Mouse (Mus musculus) thymus, adult 2 months (tissue): ENCODE data around the gene 2010111I01Rik. TPM values are rescaled to one million over a fixed set of nuclear protein-coding genes. Genes with fewer than 3 reads are reported as not detected.

ENCODE experiments used
- DNase-seq: peaks from one replicate; pipeline ENCODE4 v3.0.0; 2021
- H3K27ac ChIP-seq: fragments of 200-500 bp; 2 replicates; pipeline ENCODE4 v1.5.1; 2012; ENCODE audit warnings: low read length, control low read depth; ENCODE audit not compliant: control insufficient read depth, insufficient read depth
- H3K27me3 ChIP-seq: fragments of 200-500 bp; 2 replicates; pipeline ENCODE4 v1.6.1; 2012; ENCODE audit warnings: mild to moderate bottlenecking, low read length, moderate library complexity, mixed read lengths; ENCODE audit not compliant: control insufficient read depth, insufficient read depth
- H3K36me3 ChIP-seq: fragments of 200-500 bp; 2 replicates; pipeline ENCODE4 v1.6.1; 2012; ENCODE audit warnings: mild to moderate bottlenecking, low read length, moderate library complexity; ENCODE audit not compliant: control insufficient read depth, insufficient read depth
- H3K4me1 ChIP-seq: fragments of 200-500 bp; replicated peaks from 2 replicates; pipeline ENCODE4 v1.6.1; 2012; ENCODE audit warnings: low read length; ENCODE audit not compliant: control insufficient read depth, insufficient read depth
- H3K4me3 ChIP-seq: fragments of 200-500 bp; 2 replicates; pipeline ENCODE4 v1.5.1; 2012; ENCODE audit warnings: mild to moderate bottlenecking, low read length, control low read depth, moderate library complexity; ENCODE audit not compliant: control insufficient read depth, insufficient read depth
- CTCF ChIP-seq: fragments of 200-500 bp; IDR thresholded peaks from 2 replicates; pipeline ENCODE4 v1.5.1; 2012; ENCODE audit warnings: mild to moderate bottlenecking, control low read depth, low read length, moderate library complexity, borderline replicate concordance; ENCODE audit not compliant: control insufficient read depth, poor library complexity, insufficient read depth; ENCODE audit errors: extremely low read depth
- POLR2A ChIP-seq: fragments of 200-500 bp; IDR thresholded peaks from 2 replicates; pipeline ENCODE4 v1.6.1; 2012; ENCODE audit warnings: mild to moderate bottlenecking, low read length, control low read depth, moderate library complexity; ENCODE audit not compliant: control insufficient read depth, poor library complexity, insufficient read depth; ENCODE audit errors: extremely low read depth
- WGBS: fragments of 180-500 bp; shearing (Covaris S2); methylation state at CpG from one replicate; pipeline ENCODE4 v1.1.7; 2018; 5-methylcytosine and 5-hydroxymethylcytosine counted together
- polyA plus RNA-seq: library from polyadenylated mRNA; depleted of rRNA; stranded (reverse); fragments of >200 nt; gene quantifications from 2 replicates; pipeline ENCODE4 v1.2.3, GENCODE M21; 2012

Gene 2010111I01Rik
- polyA plus RNA-seq, 1 experiment: 61.4 TPM

DNA sequence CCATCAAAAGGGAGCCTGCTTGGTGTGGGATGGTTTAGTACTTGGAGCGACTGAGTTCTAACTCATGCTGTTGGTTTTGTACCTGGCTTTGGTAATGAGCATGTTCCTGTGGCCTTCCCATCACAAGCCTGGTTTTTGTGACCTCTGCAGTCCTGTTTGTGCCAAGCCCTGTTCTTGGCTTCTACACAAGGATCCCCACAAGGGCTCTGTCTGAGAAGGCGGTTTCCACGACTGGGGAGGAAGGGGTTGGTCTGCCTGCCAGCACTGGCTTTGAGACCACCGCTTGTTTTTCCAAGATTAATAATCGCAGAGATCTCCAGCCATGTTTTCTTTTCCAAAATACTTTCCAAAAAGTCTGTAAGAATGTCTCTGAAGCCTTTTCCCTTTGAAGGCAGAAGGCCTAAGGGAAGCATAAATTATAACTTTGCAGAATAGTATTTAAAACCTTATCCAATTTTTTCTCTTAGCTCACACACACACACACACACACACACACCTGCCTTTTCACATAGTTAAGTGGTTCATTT, 67.7 kb downstream of the 2010111I01Rik start:
- Histone ChIP-seq H3K4me3 (no peak overlapping the region), H3K27ac (no peak overlapping the region), H3K4me1 (peaks cover 2% of the 10 kb centered on the region; the same call in 1 of the 2 replicates), H3K27me3 (no peaks in the 10 kb centered on the region), H3K36me3 (no peaks in the 10 kb centered on the region)
- no peak for DNase-seq
- 95% methylated on average over 5 of the region's 5 CpGs for WGBS
- TF ChIP-seq CTCF (no peak), POLR2A (no peak)

DNA sequence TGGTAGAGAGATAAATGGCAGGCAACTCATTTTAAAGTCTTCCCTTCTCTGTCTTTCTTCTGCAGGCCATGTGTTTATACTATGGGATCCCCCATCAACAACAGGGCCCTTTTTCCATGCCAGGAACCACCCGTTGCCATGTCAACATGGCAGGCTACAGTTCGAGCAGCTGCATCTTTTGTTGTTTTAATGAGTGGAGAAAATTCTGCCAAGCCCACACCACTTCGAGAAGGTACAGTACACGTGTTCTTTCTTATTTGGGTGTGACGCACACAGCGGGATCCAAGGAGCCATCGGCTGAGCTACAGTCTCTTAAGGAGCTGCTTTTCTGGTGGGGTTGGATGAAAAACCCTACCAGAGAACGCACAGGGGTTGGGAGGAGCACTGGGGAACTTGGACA, 68.3 kb downstream of the 2010111I01Rik start:
- H3K36me3 ChIP-seq: no peaks in the 10 kb centered on the region
- TF ChIP-seq POLR2A (no peak), CTCF (no peak)
- no peak for DNase-seq
- peaks cover 2% of the 10 kb centered on the region; the same call in 1 of the 2 replicates for H3K4me1 ChIP-seq
- H3K27ac ChIP-seq: no peak overlapping the region
- 96% methylated on average over 8 of the region's 8 CpGs for WGBS
- no peaks in the 10 kb centered on the region for H3K27me3 ChIP-seq
- no peak overlapping the region for H3K4me3 ChIP-seq

DNA sequence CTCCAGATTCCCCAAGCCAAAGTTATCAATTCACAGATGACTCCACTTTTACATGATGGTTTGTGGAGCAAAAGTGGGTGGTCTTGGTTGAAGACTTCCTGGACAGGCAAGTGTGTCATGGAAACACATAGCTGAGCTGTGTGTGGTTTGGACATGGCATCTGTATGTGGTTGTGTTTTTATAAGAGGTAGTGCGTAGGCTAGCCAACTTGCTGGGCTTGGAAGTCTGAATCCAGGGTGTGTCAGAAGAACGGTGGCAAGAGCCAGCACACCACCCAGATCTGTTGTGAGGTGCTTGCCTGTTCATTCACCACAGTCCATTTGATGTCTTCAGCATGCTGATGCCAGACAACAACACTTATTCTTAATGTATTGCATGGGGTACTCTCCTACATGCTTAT, 68.7 kb downstream of the 2010111I01Rik start:
- 98% methylated on average over 2 of the region's 2 CpGs for WGBS
- TF ChIP-seq POLR2A (no peak), CTCF (no peak)

DNA sequence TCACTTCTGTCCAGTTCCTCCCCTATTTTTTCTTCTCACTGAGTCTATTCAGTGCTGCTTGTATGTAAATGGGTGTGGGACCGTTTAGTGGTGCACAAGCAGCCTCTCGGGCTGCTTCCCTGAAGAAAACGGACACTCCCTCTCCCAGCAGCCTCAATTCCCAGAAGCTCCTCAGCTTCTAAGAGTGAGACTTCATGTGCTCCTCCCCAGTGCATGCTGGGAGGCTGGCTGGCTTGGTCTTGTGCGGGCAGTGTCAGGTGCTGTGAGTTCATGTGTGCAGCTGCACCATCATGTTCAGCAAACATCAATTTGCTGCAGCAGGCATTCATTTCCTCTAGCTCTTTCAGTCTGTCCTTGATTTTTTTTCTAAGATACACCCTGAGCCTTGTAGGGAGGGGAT, 70.0 kb downstream of the 2010111I01Rik start:
- WGBS: 61% methylated on average over 4 of the region's 4 CpGs
- H3K36me3 ChIP-seq: no peaks in the 10 kb centered on the region
- no peak for TF ChIP-seq CTCF
- no peak overlapping the region for H3K27ac ChIP-seq
- no peaks in the 10 kb centered on the region for H3K27me3 ChIP-seq
- DNase-seq: peak; percentile 49
- no peak overlapping the region for H3K4me3 ChIP-seq
- H3K4me1 ChIP-seq: peaks cover 2% of the 10 kb centered on the region; the same call in 1 of the 2 replicates

More for the DNA sequence above, 68.7 kb downstream of the 2010111I01Rik start:
- Histone ChIP-seq H3K36me3 (no peaks in the 10 kb centered on the region), H3K27me3 (no peaks in the 10 kb centered on the region), H3K4me3 (no peak overlapping the region), H3K4me1 (peaks cover 2% of the 10 kb centered on the region; the same call in 1 of the 2 replicates), H3K27ac (no peak overlapping the region)
- DNase-seq: no peak

DNA sequence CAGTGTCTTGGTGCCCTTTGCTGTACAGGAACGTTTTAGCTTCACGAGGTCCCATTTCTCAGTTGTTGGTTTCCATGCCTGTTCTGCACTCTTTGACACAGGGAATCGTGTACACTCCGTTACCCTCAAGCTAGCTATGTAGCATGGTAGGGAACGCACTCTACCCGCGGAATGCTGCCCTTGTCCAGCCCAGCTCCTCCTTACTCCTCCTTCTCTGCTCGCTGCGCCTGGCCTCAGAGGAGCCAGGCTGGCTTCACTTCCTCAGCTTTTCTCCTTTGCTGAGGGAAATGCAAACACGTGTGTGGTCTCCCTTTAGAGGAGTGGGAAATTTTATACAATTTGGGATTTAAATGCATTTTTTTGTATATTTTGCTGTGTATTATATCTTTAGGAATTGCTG, 73.2 kb downstream of the 2010111I01Rik start:
- no peaks in the 10 kb centered on the region for H3K27me3 ChIP-seq
- no peak overlapping the region for H3K4me3 ChIP-seq
- H3K27ac ChIP-seq: no peak overlapping the region
- peaks cover 2% of the 10 kb centered on the region; the same call in 1 of the 2 replicates for H3K4me1 ChIP-seq
- H3K36me3 ChIP-seq: no peaks in the 10 kb centered on the region
- TF ChIP-seq CTCF (no peak), POLR2A (no peak)
- DNase-seq: no peak
- 94% methylated on average over 10 of the region's 10 CpGs for WGBS

DNA sequence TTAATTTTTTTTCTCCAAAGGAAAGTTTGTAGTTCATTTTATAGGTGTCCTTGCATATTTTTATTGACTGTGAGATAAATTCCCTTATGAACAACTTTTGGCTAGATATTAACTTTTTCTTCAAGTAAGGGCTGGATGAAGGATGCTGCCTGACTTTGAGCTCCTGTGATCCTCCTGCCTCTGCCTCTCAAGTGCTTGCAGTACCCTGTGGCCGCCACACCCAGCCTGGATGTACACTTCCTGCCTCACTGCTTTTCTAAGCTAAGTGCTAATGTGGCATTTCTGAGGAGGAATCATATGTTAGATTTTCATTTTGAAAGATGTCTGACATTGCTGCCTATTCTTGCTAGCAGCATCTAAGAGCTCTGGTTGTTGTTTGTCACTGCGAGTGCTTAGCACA, 73.7 kb downstream of the 2010111I01Rik start:
- no peak for DNase-seq
- WGBS: 80% methylated on average over 2 of the region's 2 CpGs
- H3K27ac ChIP-seq: no peak overlapping the region

DNA sequence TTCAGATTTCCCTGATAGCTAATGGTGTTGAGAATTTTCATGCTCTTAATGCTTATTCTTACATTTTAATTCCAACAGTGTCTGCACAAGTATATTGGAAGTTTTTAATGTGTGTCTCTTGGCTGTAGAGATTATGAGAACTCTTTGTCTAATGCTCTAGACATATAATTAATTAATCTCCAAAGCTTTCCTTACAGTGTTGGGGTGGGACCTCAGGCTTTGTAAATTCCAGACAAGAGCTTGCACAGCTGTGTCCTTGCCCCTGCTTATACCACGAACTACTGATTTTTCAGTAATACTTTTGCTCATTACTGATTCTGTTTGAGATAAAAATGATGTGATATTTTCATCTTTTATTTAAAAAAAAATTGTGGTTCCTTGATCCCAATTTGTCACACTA, 74.2 kb downstream of the 2010111I01Rik start:
- Histone ChIP-seq H3K4me3 (no peak overlapping the region), H3K36me3 (no peaks in the 10 kb centered on the region), H3K4me1 (peaks cover 2% of the 10 kb centered on the region; the same call in 1 of the 2 replicates), H3K27ac (no peak overlapping the region), H3K27me3 (no peaks in the 10 kb centered on the region)
- no peak for DNase-seq
- WGBS: 26% methylated on average over 1 of the region's 1 CpGs
- TF ChIP-seq POLR2A: no peak
- TF ChIP-seq CTCF: no peak

More for the DNA sequence above, 73.7 kb downstream of the 2010111I01Rik start:
- Histone ChIP-seq H3K36me3 (no peaks in the 10 kb centered on the region), H3K4me3 (no peak overlapping the region), H3K27me3 (no peaks in the 10 kb centered on the region), H3K4me1 (peaks cover 2% of the 10 kb centered on the region; the same call in 1 of the 2 replicates)
- TF ChIP-seq POLR2A (no peak), CTCF (no peak)
